Mouse (Mus musculus) MEL (cell line): ENCODE data around the gene Nup160. TPM values are rescaled to one million over a fixed set of nuclear protein-coding genes. Genes with fewer than 3 reads are reported as not detected.
A peak's percentile ranks its signal among the peaks of the same experiment; 100 is the strongest.

ENCODE experiments used
- DNase-seq: peaks from one replicate; pipeline ENCODE4 v3.0.0; 2011; ENCODE audit warnings: low read depth, low spot score
- H3K27ac ChIP-seq: 2 replicates; pipeline ENCODE4 v1.5.1; 2012; ENCODE audit warnings: low read depth, mild to moderate bottlenecking, control low read depth, low read length, moderate library complexity; ENCODE audit not compliant: control insufficient read depth
- H3K27me3 ChIP-seq, 2 experiments: fragments of 150-350 bp in 1 of 2; sonication (generic) in 1 of 2; 2 replicates each; pipeline ENCODE4 v1.6.1; 2012; ENCODE audit warnings: low read length in 2 of 2, mild to moderate bottlenecking in 2 of 2, improper control_type of control experiment in 1 of 2, moderate library complexity in 1 of 2; ENCODE audit not compliant: insufficient read depth in 2 of 2, control insufficient read depth in 1 of 2
- H3K36me3 ChIP-seq, 2 experiments: 2 replicates each; pipeline ENCODE4 v1.6.1; 2012 to 2014; ENCODE audit warnings: low read length in 2 of 2, improper control_type of control experiment in 1 of 2, inconsistent platforms in 1 of 2, mild to moderate bottlenecking in 1 of 2; ENCODE audit not compliant: insufficient read depth in 2 of 2, control insufficient read depth in 1 of 2
- H3K4me1 ChIP-seq, 2 experiments: fragments of 150-350 bp in 1 of 2; sonication (generic) in 1 of 2; 2 replicates each; pipeline ENCODE4 v1.6.1; 2012; ENCODE audit warnings: low read length in 2 of 2, improper control_type of control experiment in 1 of 2, mild to moderate bottlenecking in 1 of 2; ENCODE audit not compliant: insufficient read depth in 2 of 2, control insufficient read depth in 1 of 2
- H3K4me3 ChIP-seq, 2 experiments: fragments of 150-350 bp in 1 of 2; sonication (generic) in 1 of 2; 2 replicates each; pipeline ENCODE4 v1.5.1; 2012; ENCODE audit warnings: low read depth in 2 of 2, low read length in 2 of 2, mild to moderate bottlenecking in 2 of 2, moderate library complexity in 2 of 2, control low read depth in 1 of 2, improper control_type of control experiment in 1 of 2; ENCODE audit not compliant: control insufficient read depth in 1 of 2, insufficient read depth in 1 of 2
- H3K79me2 ChIP-seq: 2 replicates; pipeline ENCODE4 v1.6.1; 2012; ENCODE audit warnings: mild to moderate bottlenecking, low read length, moderate library complexity; ENCODE audit not compliant: control insufficient read depth, poor library complexity, insufficient read depth
- H3K9ac ChIP-seq: 2 replicates; pipeline ENCODE4 v1.6.1; 2012; ENCODE audit warnings: low read depth, mild to moderate bottlenecking, control low read depth, low read length, moderate library complexity; ENCODE audit not compliant: control insufficient read depth, poor library complexity, severe bottlenecking
- H3K9me3 ChIP-seq: fragments of 150-350 bp; sonication (generic); replicated peaks from 2 replicates; pipeline ENCODE4 v1.6.1; 2012; ENCODE audit warnings: mild to moderate bottlenecking, low read length, improper control_type of control experiment, moderate library complexity; ENCODE audit not compliant: insufficient read depth
- BHLHE40 ChIP-seq: IDR thresholded peaks from 2 replicates; pipeline ENCODE4 v1.6.1; 2012; ENCODE audit warnings: low read depth, mild to moderate bottlenecking, inconsistent platforms, low read length, improper control_type of control experiment, borderline replicate concordance
- CHD1 ChIP-seq: IDR thresholded peaks from 2 replicates; pipeline ENCODE4 v1.6.1; 2012; ENCODE audit warnings: low read depth, mild to moderate bottlenecking, inconsistent platforms, low read length, improper control_type of control experiment
- CHD2 ChIP-seq: IDR thresholded peaks from 2 replicates; pipeline ENCODE4 v1.6.1; 2011; ENCODE audit warnings: low read length, improper control_type of control experiment
- CTCF ChIP-seq, 3 experiments: IDR thresholded peaks in 2 of 3; conservative IDR thresholded peaks in 1 of 3; 2 replicates each; pipeline ENCODE4 v1.5.1; 2011 to 2012; ENCODE audit warnings: low read length in 3 of 3, low read depth in 2 of 3, mild to moderate bottlenecking in 2 of 3, improper control_type of control experiment in 1 of 3, inconsistent platforms in 1 of 3, mixed read lengths in 1 of 3, moderate library complexity in 1 of 3; ENCODE audit not compliant: control insufficient read depth in 1 of 3, insufficient read depth in 1 of 3, poor library complexity in 1 of 3, severe bottlenecking in 1 of 3
- E2F4 ChIP-seq: IDR thresholded peaks from 2 replicates; pipeline ENCODE4 v1.6.1; 2011; ENCODE audit warnings: low read depth, low read length, improper control_type of control experiment, borderline replicate concordance
- ELF1 ChIP-seq: IDR thresholded peaks from 2 replicates; pipeline ENCODE4 v1.6.1; 2014; ENCODE audit warnings: low read depth, mild to moderate bottlenecking, inconsistent platforms, low read length, improper control_type of control experiment, moderate library complexity
- EP300 ChIP-seq, 2 experiments: IDR thresholded peaks; 2 replicates each; pipeline ENCODE4 v1.6.1; 2011; ENCODE audit warnings: improper control_type of control experiment in 2 of 2, low read length in 2 of 2, low read depth in 1 of 2, mild to moderate bottlenecking in 1 of 2
- ETS1 ChIP-seq: IDR thresholded peaks from 2 replicates; pipeline ENCODE4 v1.6.1; 2012; ENCODE audit warnings: low read depth, mild to moderate bottlenecking, inconsistent platforms, low read length, improper control_type of control experiment, moderate library complexity
- GATA1 ChIP-seq: IDR thresholded peaks from 2 replicates; pipeline ENCODE4 v1.6.1; 2011; ENCODE audit warnings: low read depth, low read length, improper control_type of control experiment
- HCFC1 ChIP-seq: IDR thresholded peaks from 2 replicates; pipeline ENCODE4 v1.6.1; 2012; ENCODE audit warnings: low read depth, mild to moderate bottlenecking, inconsistent platforms, low read length, improper control_type of control experiment, moderate library complexity
- JUND ChIP-seq: IDR thresholded peaks from 2 replicates; pipeline ENCODE4 v1.6.1; 2011; ENCODE audit warnings: low read depth, mild to moderate bottlenecking, improper control_type of control experiment, low read length
- KAT2A ChIP-seq: conservative IDR thresholded peaks from 2 replicates; pipeline ENCODE4 v1.6.1; 2012; ENCODE audit warnings: low read depth, low read length, improper control_type of control experiment, inconsistent platforms
- MAFK ChIP-seq: IDR thresholded peaks from 2 replicates; pipeline ENCODE4 v1.6.1; 2011; ENCODE audit warnings: low read depth, mild to moderate bottlenecking, low read length, improper control_type of control experiment, borderline replicate concordance
- MAX ChIP-seq: IDR thresholded peaks from 2 replicates; pipeline ENCODE4 v1.6.1; 2011; ENCODE audit warnings: low read length, improper control_type of control experiment
- MAZ ChIP-seq: IDR thresholded peaks from 2 replicates; pipeline ENCODE4 v1.6.1; 2012; ENCODE audit warnings: low read depth, mild to moderate bottlenecking, inconsistent platforms, low read length, improper control_type of control experiment
- MEF2A ChIP-seq: IDR thresholded peaks from 2 replicates; pipeline ENCODE4 v1.6.1; 2014; ENCODE audit warnings: low read depth, mild to moderate bottlenecking, inconsistent platforms, low read length, improper control_type of control experiment; ENCODE audit not compliant: poor library complexity, insufficient replicate concordance, severe bottlenecking; ENCODE audit errors: extremely low read depth
- MYB ChIP-seq: IDR thresholded peaks from 2 replicates; pipeline ENCODE4 v1.6.1; 2011; ENCODE audit warnings: mild to moderate bottlenecking, low read depth, low read length, improper control_type of control experiment
- MYC ChIP-seq: IDR thresholded peaks from 2 replicates; pipeline ENCODE4 v1.6.1; 2011; ENCODE audit warnings: low read depth, mild to moderate bottlenecking, low read length, improper control_type of control experiment, moderate library complexity
- NELFE ChIP-seq: IDR thresholded peaks from 2 replicates; pipeline ENCODE4 v1.6.1; 2011; ENCODE audit warnings: low read depth, low read length, improper control_type of control experiment
- POLR2A ChIP-seq, 2 experiments: IDR thresholded peaks; 2 replicates each; pipeline ENCODE4 v1.6.1; 2011 to 2012; ENCODE audit warnings: low read length in 2 of 2, mild to moderate bottlenecking in 2 of 2, control low read depth in 1 of 2, improper control_type of control experiment in 1 of 2, low read depth in 1 of 2, moderate library complexity in 1 of 2; ENCODE audit not compliant: control insufficient read depth in 1 of 2, insufficient read depth in 1 of 2, poor library complexity in 1 of 2
- POLR2AphosphoS2 ChIP-seq: IDR thresholded peaks from 2 replicates; pipeline ENCODE4 v1.6.1; 2011; ENCODE audit warnings: low read length, improper control_type of control experiment
- POLR2AphosphoS5 ChIP-seq: IDR thresholded peaks from 2 replicates; pipeline ENCODE4 v1.6.1; 2012; ENCODE audit warnings: low read depth, borderline replicate concordance, mild to moderate bottlenecking, inconsistent platforms, low read length, moderate library complexity, mixed read lengths
- RAD21 ChIP-seq: IDR thresholded peaks from 2 replicates; pipeline ENCODE4 v1.6.1; 2011; ENCODE audit warnings: mild to moderate bottlenecking, low read depth, low read length, improper control_type of control experiment
- RCOR1 ChIP-seq: IDR thresholded peaks from 2 replicates; pipeline ENCODE4 v1.6.1; 2012; ENCODE audit warnings: low read depth, mild to moderate bottlenecking, inconsistent platforms, low read length, improper control_type of control experiment
- SIN3A ChIP-seq: IDR thresholded peaks from 2 replicates; pipeline ENCODE4 v1.6.1; 2012; ENCODE audit warnings: low read length, improper control_type of control experiment, inconsistent platforms
- SMC3 ChIP-seq: IDR thresholded peaks from 2 replicates; pipeline ENCODE4 v1.6.1; 2011; ENCODE audit warnings: low read depth, low read length, improper control_type of control experiment
- TAL1 ChIP-seq: IDR thresholded peaks from 2 replicates; pipeline ENCODE4 v1.6.1; 2012; ENCODE audit warnings: mild to moderate bottlenecking, inconsistent platforms, low read length, moderate library complexity, mixed read lengths
- TCF12 ChIP-seq: IDR thresholded peaks from 2 replicates; pipeline ENCODE4 v1.6.1; 2014; ENCODE audit warnings: low read depth, mild to moderate bottlenecking, inconsistent platforms, low read length, improper control_type of control experiment, moderate library complexity
- UBTF ChIP-seq: IDR thresholded peaks from 2 replicates; pipeline ENCODE4 v1.6.1; 2012; ENCODE audit warnings: low read depth, mild to moderate bottlenecking, inconsistent platforms, low read length, improper control_type of control experiment, moderate library complexity, borderline replicate concordance; ENCODE audit not compliant: insufficient read depth
- USF1 ChIP-seq: IDR thresholded peaks from 2 replicates; pipeline ENCODE4 v1.6.1; 2014; ENCODE audit warnings: low read depth, mild to moderate bottlenecking, inconsistent platforms, low read length, improper control_type of control experiment, moderate library complexity
- USF2 ChIP-seq, 2 experiments: IDR thresholded peaks; 2 replicates each; pipeline ENCODE4 v1.6.1; 2011 to 2012; ENCODE audit warnings: improper control_type of control experiment in 2 of 2, low read length in 2 of 2, borderline replicate concordance in 1 of 2, inconsistent platforms in 1 of 2, low read depth in 1 of 2, mild to moderate bottlenecking in 1 of 2; ENCODE audit not compliant: insufficient read depth in 1 of 2
- ZC3H11A ChIP-seq: IDR thresholded peaks from 2 replicates; pipeline ENCODE4 v1.6.1; 2012; ENCODE audit warnings: low read depth, mild to moderate bottlenecking, inconsistent platforms, low read length, improper control_type of control experiment
- ZKSCAN1 ChIP-seq: IDR thresholded peaks from 2 replicates; pipeline ENCODE4 v1.6.1; 2012; ENCODE audit warnings: low read depth, mild to moderate bottlenecking, inconsistent platforms, low read length, improper control_type of control experiment, moderate library complexity
- ZMIZ1 ChIP-seq: IDR thresholded peaks from 2 replicates; pipeline ENCODE4 v1.6.1; 2012; ENCODE audit warnings: low read depth, mild to moderate bottlenecking, inconsistent platforms, low read length, improper control_type of control experiment, moderate library complexity
- ZNF384 ChIP-seq: IDR thresholded peaks from 2 replicates; pipeline ENCODE4 v1.6.1; 2012; ENCODE audit warnings: low read depth, mild to moderate bottlenecking, inconsistent platforms, low read length, improper control_type of control experiment
- polyA plus RNA-seq, 2 experiments: library from polyadenylated mRNA; stranded (reverse) in 1 of 2; unstranded in 1 of 2; fragments of >175 nt in 1 of 2; fragments of >200 nt in 1 of 2; gene quantifications; 2 replicates each; pipeline versions ENCODE4 v1.2.1 to v1.2.4; 2012; ENCODE audit warnings: low replicate concordance in 2 of 2, low read depth in 1 of 2; ENCODE audit not compliant: insufficient read length in 2 of 2, insufficient read depth in 1 of 2, missing spikeins in 1 of 2
- total RNA-seq: library from RNA; depleted of rRNA; stranded (reverse); fragments of 300-350 nt; gene quantifications from 2 replicates; pipeline ENCODE4 v1.2.3, GENCODE M21; 2012

Nup160 gene
- total and polyA plus RNA-seq, 3 experiments: 43.8 to 91.4 (median 63.8) TPM

DNA sequence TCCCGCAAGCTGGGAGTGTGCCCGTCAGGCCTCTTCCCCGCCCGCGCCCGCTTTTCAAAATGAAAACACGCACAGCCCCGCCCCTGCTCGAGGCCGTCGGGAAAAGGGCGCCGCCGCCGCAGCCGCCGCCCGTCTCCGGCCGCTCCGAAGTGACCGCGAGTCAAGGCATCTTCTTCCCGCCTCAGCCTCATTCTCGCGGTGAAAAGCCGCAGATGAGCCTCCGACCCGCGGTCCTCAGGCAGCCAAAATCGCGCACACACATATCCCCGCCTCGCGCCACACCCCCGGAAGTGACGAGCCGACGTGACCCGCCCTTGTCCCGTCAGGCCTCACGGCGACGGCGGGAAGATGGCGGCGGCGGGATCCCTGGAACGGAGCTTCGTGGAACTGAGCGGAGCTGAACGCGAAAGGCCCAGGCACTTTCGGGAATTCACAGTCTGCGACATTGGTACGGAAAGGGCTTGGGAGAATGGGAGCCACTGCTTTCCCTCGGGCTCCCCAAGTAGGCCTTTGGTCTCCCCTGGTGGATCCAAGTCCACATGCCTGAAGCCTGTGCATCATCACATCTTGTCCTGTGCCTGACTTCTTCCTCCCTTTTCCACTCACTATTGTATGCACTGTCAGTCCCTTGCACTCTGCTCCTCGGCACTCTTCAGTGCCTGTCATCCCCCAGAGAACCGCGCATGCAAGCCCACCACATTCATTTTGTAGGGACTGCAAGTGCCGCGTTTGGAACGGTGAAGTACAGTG is 2.2 kb downstream of the Nup160 start:
- H3K27me3 ChIP-seq: no peaks in the 10 kb centered on the region
- TF ChIP-seq MAX (peak; percentile 77), ELF1 (peak; percentile 77), E2F4 (peak; percentile 86; the same call in 1 of the 2 replicates), SMC3 (no peak), POLR2AphosphoS5 (no peak), TCF12 (peak; percentile 87), RCOR1 (no peak), UBTF (peak; percentile 87; the same call in 1 of the 2 replicates), MAZ (peak; percentile 78; the same call in 1 of the 2 replicates), BHLHE40 (no peak), CTCF (IDR thresholded peaks at IDR 0.05 in 2 of 3, conservative IDR thresholded peaks at IDR 0.05 in 1 of 3; ENCODE audit: control insufficient read depth in 1 of 3, insufficient read depth in 1 of 3, low read depth in 2 of 3, low read length in 3 of 3, poor library complexity in 1 of 3, severe bottlenecking in 1 of 3) (0 out of 6 replicates have a peak, but pooled peaks of 1 of the 3 experiments have one; percentile 7), RAD21 (no peak), GATA1 (no peak), KAT2A (peak; percentile 66; the same call in 1 of the 2 replicates), TAL1 (no peak), MAFK (no peak), POLR2A (IDR thresholded peaks at IDR 0.05; ENCODE audit: control insufficient read depth in 1 of 2, insufficient read depth in 1 of 2, low read depth in 1 of 2, low read length in 2 of 2, poor library complexity in 1 of 2) (peak; percentile 94 to 95), CHD2 (peak; percentile 70), NELFE (peak; percentile 95), ZC3H11A (no peak), MEF2A (no peak), ZNF384 (no peak), USF2 (IDR thresholded peaks at IDR 0.05; ENCODE audit: borderline replicate concordance in 1 of 2, insufficient read depth in 1 of 2, low read depth in 1 of 2, low read length in 2 of 2) (no peak), MYC (peak; percentile 89), SIN3A (peak; percentile 86), EP300 (IDR thresholded peaks at IDR 0.05; ENCODE audit: low read depth in 1 of 2, low read length in 2 of 2) (peak in 1 of 2 experiments; percentile 23; a peak in 1 of 4 replicates), ETS1 (peak; percentile 59; the same call in 1 of the 2 replicates), CHD1 (no peak), USF1 (peak; percentile 50; the same call in 1 of the 2 replicates), POLR2AphosphoS2 (peak; percentile 97), HCFC1 (peak; percentile 91), ZKSCAN1 (no peak), MYB (no peak), ZMIZ1 (peak; percentile 95; the same call in 1 of the 2 replicates), JUND (no peak)

More for the DNA sequence above, 2.2 kb downstream of the Nup160 start:
- H3K9ac ChIP-seq: peak overlapping the region; percentile 83
- H3K9me3 ChIP-seq: no peaks in the 10 kb centered on the region
- H3K36me3 ChIP-seq: peaks cover 10 to 36% of the 10 kb centered on the region in 2 experiments
- DNase-seq: peak; percentile 96
- H3K4me3 ChIP-seq: peak overlapping the region; percentile 72 to 85
- peaks cover 17% of the 10 kb centered on the region for H3K79me2 ChIP-seq
- peaks cover 18 to 24% of the 10 kb centered on the region in 2 experiments for H3K4me1 ChIP-seq
- peak overlapping the region; percentile 89 for H3K27ac ChIP-seq
